Comparison of ENCODE assay signal across 8 mouse cellular contexts in the genomic region with DNA sequence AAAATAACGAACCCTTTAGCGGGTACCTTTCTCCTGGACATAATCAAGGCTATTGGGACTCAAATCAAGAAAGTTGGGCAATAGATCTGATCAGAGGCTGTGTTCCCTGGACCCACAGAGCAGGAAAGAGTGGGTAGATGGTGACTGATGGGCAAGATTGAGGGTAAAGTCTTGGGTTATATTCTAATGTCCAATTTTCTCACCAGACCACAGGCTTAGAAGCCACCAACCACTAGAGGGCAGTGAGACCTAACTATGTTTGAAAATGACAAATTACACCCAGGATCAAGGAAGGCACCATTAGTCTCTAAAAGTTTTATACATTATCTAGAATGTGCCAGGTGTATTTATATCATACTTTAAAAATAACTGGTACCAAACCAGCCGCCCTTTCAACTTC.
DNase-seq lines count a peak whose midpoint lies in the region; ATAC-seq and TF ChIP-seq lines count a peak whose summit lies in the region.

No protein-coding gene starts in this region.

- TF ChIP-seq EP300 in heart, postnatal 0 days (IDR thresholded peaks at IDR 0.05; ENCODE audit: low read depth), result no peak

- no peak overlapping the region for H3K27ac ChIP-seq in heart, postnatal 0 days (ENCODE audit: low read depth)
- H3K27ac ChIP-seq in left cerebral cortex, adult 2 months, result no peak overlapping the region; the same call in 1 of the 2 replicates

- no peak overlapping the region for H3K9ac ChIP-seq in heart, postnatal 0 days (replicated peaks; ENCODE audit: low read depth, low read length)

- H3K4me1 ChIP-seq in heart, postnatal 0 days (ENCODE audit: control insufficient read depth, insufficient read depth), result no peaks in the 10 kb centered on the region

- H3K4me2 ChIP-seq in heart, postnatal 0 days (ENCODE audit: low read depth, low read length), result no peak overlapping the region

- H3K4me3 ChIP-seq in heart, postnatal 0 days (ENCODE audit: low read depth, low read length), result no peak overlapping the region
- H3K4me3 ChIP-seq in left cerebral cortex, adult 2 months, result no peak overlapping the region

- peaks cover 43% of the 10 kb centered on the region for H3K36me3 ChIP-seq in heart, postnatal 0 days (replicated peaks; ENCODE audit: control insufficient read depth, insufficient read depth, low read length)
- H3K36me3 ChIP-seq in splenic B cell, adult 2 months (ENCODE audit: control insufficient read depth, insufficient read depth, low read length, poor library complexity, severe bottlenecking), result no peaks in the 10 kb centered on the region

- 73% methylated on average over 3 of the region's 3 CpGs for WGBS in heart, postnatal 0 days

- no peak for ATAC-seq in heart, postnatal 0 days (ENCODE audit: insufficient read depth, low read depth)
- no peak for ATAC-seq in activated CD4-positive, CD25-positive, alpha-beta regulatory T cell, adult 4 months

- DNase-seq in heart, postnatal 0 days (ENCODE audit: low spot score), result no peak
- no peak for DNase-seq in heart, postnatal 25 days (ENCODE audit: low spot score)
- DNase-seq in thymus, postnatal 4 days, result peak; percentile 22
- DNase-seq in thymus, postnatal 25 days, result no peak
- peak; percentile 73 for DNase-seq in embryo, embryonic 10 days (ENCODE audit: low spot score)
- DNase-seq in left cerebral cortex, adult 2 months (ENCODE audit: extremely low spot score in 1 of 2, low spot score in 2 of 2), result no peak
- DNase-seq in splenic B cell, adult 2 months (ENCODE audit: low read depth, low spot score), result peak; percentile 47

- TF ChIP-seq CTCF in heart, postnatal 0 days (IDR thresholded peaks at IDR 0.05; ENCODE audit: low read depth), result peak; percentile 54
- TF ChIP-seq CTCF in left cerebral cortex, adult 2 months (IDR thresholded peaks at IDR 0.05), result peak; percentile 80

- no peaks in the 10 kb centered on the region for H3K9me3 ChIP-seq in heart, postnatal 0 days (replicated peaks; ENCODE audit: control insufficient read depth, low read length)

- H3K27me3 ChIP-seq in heart, postnatal 0 days (ENCODE audit: control insufficient read depth, insufficient read depth, low read length), result no peaks in the 10 kb centered on the region
- no peaks in the 10 kb centered on the region for H3K27me3 ChIP-seq in splenic B cell, adult 2 months (ENCODE audit: control insufficient read depth, insufficient read depth, low read length, poor library complexity, severe bottlenecking)

- intact Hi-C loops in heart, postnatal 25 days (cut with DNase I), result no loop called here
- intact Hi-C loops in left cerebral cortex, adult 2 months (cut with DNase I), result loop anchor here (5.0 kb wide), 2 partner anchors 344 to 509 kb away; partner anchors contain the start of gene Ryr2

Comparison
In these comparisons a context has a peak if more than half of its experiments do, and no peak if none do; other contexts are left out.
1. DNase-seq: peak in thymus, postnatal 4 days (single experiment), embryo, embryonic 10 days (single experiment) and splenic B cell, adult 2 months (single experiment); none in heart, postnatal 0 days (single experiment), heart, postnatal 25 days (single experiment), thymus, postnatal 25 days (single experiment) and left cerebral cortex, adult 2 months (0 of 2).